Mouse (Mus musculus) hindlimb bud, embryonic 11.5 days (tissue): ENCODE data around the gene Dgki.

ENCODE experiments used
- DNase-seq: peaks from one replicate; pipeline ENCODE4 v3.0.0-alpha.2; 2012; ENCODE audit warnings: low read depth, low spot score; ENCODE audit errors: extremely low spot score

Gene Dgki

GRCm38 (mm10) chr6:37028841-37029240, 271.1 kb downstream of the Dgki start:
- DNase-seq: no peak

GRCm38 (mm10) chr6:37028300-37028699, 271.7 kb downstream of the Dgki start:
- no peak for DNase-seq

GRCm38 (mm10) chr6:37026343-37027243, 273.4 kb downstream of the Dgki start:
- no peak for DNase-seq

- DNase-seq: no peak
These were observed 283.9 kb downstream of the Dgki start for GRCm38 (mm10) chr6:37016046-37016445.

- no peak for DNase-seq
These were observed 288.4 kb downstream of the Dgki start for GRCm38 (mm10) chr6:37011597-37011996.

GRCm38 (mm10) chr6:37007573-37007972, 292.4 kb downstream of the Dgki start:
- no peak for DNase-seq

GRCm38 (mm10) chr6:37004914-37005313, 295.1 kb downstream of the Dgki start:
- DNase-seq: no peak

GRCm38 (mm10) chr6:37003235-37003634, 296.7 kb downstream of the Dgki start:
- no peak for DNase-seq

- no peak for DNase-seq
These were observed 301.0 kb downstream of the Dgki start for GRCm38 (mm10) chr6:36998942-36999341.

GRCm38 (mm10) chr6:36994329-36994728, 305.7 kb downstream of the Dgki start:
- DNase-seq: no peak

- no peak for DNase-seq
These were observed 309.8 kb downstream of the Dgki start for GRCm38 (mm10) chr6:36990186-36990585.

GRCm38 (mm10) chr6:36988800-36989199, 311.2 kb downstream of the Dgki start:
- DNase-seq: no peak

GRCm38 (mm10) chr6:36981646-36982045, 318.3 kb downstream of the Dgki start:
- no peak for DNase-seq

- DNase-seq: no peak
These were observed 319.5 kb downstream of the Dgki start for GRCm38 (mm10) chr6:36980475-36980874.

GRCm38 (mm10) chr6:36978176-36978575, 321.8 kb downstream of the Dgki start:
- no peak for DNase-seq

GRCm38 (mm10) chr6:36973096-36973495, 326.9 kb downstream of the Dgki start:
- no peak for DNase-seq

GRCm38 (mm10) chr6:36972494-36972893, 327.5 kb downstream of the Dgki start:
- no peak for DNase-seq

GRCm38 (mm10) chr6:36969249-36969885, 330.6 kb downstream of the Dgki start:
- DNase-seq: no peak

- DNase-seq: no peak
These were observed 339.3 kb downstream of the Dgki start for GRCm38 (mm10) chr6:36960658-36961057.

- DNase-seq: peak; percentile 24
These were observed 344.7 kb downstream of the Dgki start for GRCm38 (mm10) chr6:36955293-36955692.

- DNase-seq: no peak
These were observed 349.3 kb downstream of the Dgki start for GRCm38 (mm10) chr6:36950648-36951047.

- DNase-seq: no peak
These were observed 352.1 kb downstream of the Dgki start for GRCm38 (mm10) chr6:36947861-36948260.
